Mouse (Mus musculus) ES-E14 (cell line): ENCODE data around the gene Plekho2. TPM values are rescaled to one million over a fixed set of nuclear protein-coding genes. Genes with fewer than 3 reads are reported as not detected.

Source experiments
- DNase-seq: peaks from one replicate; pipeline ENCODE4 v3.0.0-alpha.2; 2013; ENCODE audit warnings: low read depth, low spot score
- H3K27ac ChIP-seq: 2 replicates; pipeline ENCODE4 v1.5.1; 2012; ENCODE audit warnings: low read depth, mild to moderate bottlenecking, low read length, moderate library complexity, mixed read lengths; ENCODE audit not compliant: poor library complexity, insufficient read depth, severe bottlenecking
- H3K36me3 ChIP-seq: 2 replicates; pipeline ENCODE4 v1.6.1; 2012; ENCODE audit warnings: mild to moderate bottlenecking, low read length, moderate library complexity, mixed read lengths; ENCODE audit not compliant: control insufficient read depth, poor library complexity, insufficient read depth, severe bottlenecking
- H3K4me1 ChIP-seq, 2 experiments: fragments of 150-350 bp in 1 of 2; sonication (generic) in 1 of 2; 2 replicates each; pipeline ENCODE4 v1.6.1; 2012; ENCODE audit warnings: low read length in 2 of 2, mild to moderate bottlenecking in 1 of 2, mixed read lengths in 1 of 2; ENCODE audit not compliant: control insufficient read depth in 2 of 2, insufficient read depth in 2 of 2, poor library complexity in 1 of 2
- H3K4me3 ChIP-seq, 2 experiments: fragments of 150-350 bp in 1 of 2; sonication (generic) in 1 of 2; 2 replicates each; pipeline ENCODE4 v1.5.1; 2012; ENCODE audit warnings: low read length in 2 of 2, low read depth in 1 of 2, mild to moderate bottlenecking in 1 of 2, mixed read lengths in 1 of 2; ENCODE audit not compliant: insufficient read depth in 1 of 2, poor library complexity in 1 of 2, severe bottlenecking in 1 of 2
- H3K9ac ChIP-seq: 2 replicates; pipeline ENCODE4 v1.6.1; 2012; ENCODE audit warnings: low read depth, mild to moderate bottlenecking, low read length, mixed read lengths; ENCODE audit not compliant: poor library complexity, insufficient read depth, severe bottlenecking
- H3K9me3 ChIP-seq: fragments of 150-350 bp; sonication (generic); 2 replicates; pipeline ENCODE4 v1.6.1; 2012; ENCODE audit warnings: low read depth, mild to moderate bottlenecking, low read length; ENCODE audit not compliant: control insufficient read depth, insufficient read depth
- CHD2 ChIP-seq: IDR thresholded peaks from 2 replicates; pipeline ENCODE4 v1.6.1; 2014; ENCODE audit warnings: mild to moderate bottlenecking, low read depth, low read length, inconsistent platforms
- HCFC1 ChIP-seq: IDR thresholded peaks from 2 replicates; pipeline ENCODE4 v1.6.1; 2012; ENCODE audit warnings: low read length, inconsistent platforms, borderline replicate concordance; ENCODE audit not compliant: insufficient read depth
- MAFK ChIP-seq: IDR thresholded peaks from 2 replicates; pipeline ENCODE4 v1.6.1; 2014; ENCODE audit warnings: mild to moderate bottlenecking, low read depth, low read length, inconsistent platforms; ENCODE audit not compliant: insufficient read depth
- ZC3H11A ChIP-seq: IDR thresholded peaks from 2 replicates; pipeline ENCODE4 v1.6.1; 2012; ENCODE audit warnings: low read depth, mild to moderate bottlenecking, inconsistent platforms, low read length, borderline replicate concordance
- ZNF384 ChIP-seq: IDR thresholded peaks from 2 replicates; pipeline ENCODE4 v1.6.1; 2012; ENCODE audit warnings: low read depth, low read length, inconsistent platforms
- in situ Hi-C, 2 experiments: fragments of 600-800 bp; cut with MboI; formaldehyde crosslinking; loops; one replicate each; pipeline ENCODE4 v1.15.1; 2025; ENCODE audit warnings: low sequenced_read_pairs in 2 of 2, inconsistent platforms in 1 of 2; ENCODE audit not compliant: unreplicated experiment in 2 of 2
- total RNA-seq: library from RNA; depleted of rRNA; stranded (reverse); fragments of 300-350 nt; gene quantifications from 2 replicates; pipeline ENCODE4 v1.2.3, GENCODE M21; 2012

Plekho2 gene
- total RNA-seq, 1 experiment: 5.4 TPM

GRCm38 (mm10) chr9:65552711-65553110 is 27.1 kb downstream of the Plekho2 start:
- Histone ChIP-seq H3K27ac (no peak overlapping the region), H3K4me1 (peaks cover 0 to 9% of the 10 kb centered on the region in 2 experiments; a peak in 1 of 4 replicates), H3K36me3 (no peaks in the 10 kb centered on the region), H3K9me3 (no peaks in the 10 kb centered on the region), H3K9ac (no peak overlapping the region), H3K4me3 (no peak overlapping the region)
- DNase-seq: no peak
- no peak for TF ChIP-seq ZC3H11A
- TF ChIP-seq MAFK: no peak
- no peak for TF ChIP-seq CHD2
- TF ChIP-seq HCFC1: no peak
- no peak for TF ChIP-seq ZNF384
- in situ Hi-C loops: no loop called here

- DNase-seq: no peak
Observed at GRCm38 (mm10) chr9:65552141-65552540, 27.7 kb downstream of the Plekho2 start.

GRCm38 (mm10) chr9:65551035-65551434 is 28.8 kb downstream of the Plekho2 start:
- H3K4me1 ChIP-seq: peaks cover 0 to 9% of the 10 kb centered on the region in 2 experiments; a peak in 1 of 4 replicates
- H3K36me3 ChIP-seq: no peaks in the 10 kb centered on the region
- no peak overlapping the region for H3K4me3 ChIP-seq
- in situ Hi-C loops: no loop called here
- H3K27ac ChIP-seq: no peak overlapping the region
- no peak overlapping the region for H3K9ac ChIP-seq
- TF ChIP-seq ZC3H11A (no peak), HCFC1 (no peak), ZNF384 (no peak), MAFK (no peak), CHD2 (no peak)
- no peaks in the 10 kb centered on the region for H3K9me3 ChIP-seq
- peak; percentile 19 for DNase-seq

More at GRCm38 (mm10) chr9:65552141-65552540, 27.7 kb downstream of the Plekho2 start:
- Histone ChIP-seq H3K9ac (no peak overlapping the region), H3K9me3 (no peaks in the 10 kb centered on the region), H3K27ac (no peak overlapping the region), H3K4me3 (no peak overlapping the region), H3K36me3 (no peaks in the 10 kb centered on the region), H3K4me1 (peaks cover 0 to 9% of the 10 kb centered on the region in 2 experiments; a peak in 1 of 4 replicates)
- TF ChIP-seq HCFC1 (no peak), ZNF384 (no peak), ZC3H11A (no peak), CHD2 (no peak)
- in situ Hi-C loops: no loop called here

- DNase-seq: no peak
Observed at GRCm38 (mm10) chr9:65550079-65550831, 29.6 kb downstream of the Plekho2 start.

More at GRCm38 (mm10) chr9:65550079-65550831, 29.6 kb downstream of the Plekho2 start:
- Histone ChIP-seq H3K36me3 (no peaks in the 10 kb centered on the region), H3K9ac (no peak overlapping the region), H3K27ac (no peak overlapping the region), H3K4me1 (peaks cover 2 to 9% of the 10 kb centered on the region in 2 experiments; a peak in 1 of 4 replicates), H3K4me3 (no peak overlapping the region), H3K9me3 (no peaks in the 10 kb centered on the region)
- in situ Hi-C loops: no loop called here
- TF ChIP-seq MAFK (no peak), CHD2 (no peak), ZNF384 (no peak), ZC3H11A (no peak), HCFC1 (no peak)
